Mouse (Mus musculus) bone marrow macrophage, adult 2 months (primary cell): ENCODE data around the gene Gphn.

Experiments used
- CTCF ChIP-seq: IDR thresholded peaks from 2 replicates; pipeline ENCODE4 v1.5.1; 2012; ENCODE audit warnings: low read depth, mild to moderate bottlenecking, low read length, moderate library complexity
- POLR2A ChIP-seq: IDR thresholded peaks from 2 replicates; pipeline ENCODE4 v1.6.1; 2012; ENCODE audit warnings: mild to moderate bottlenecking, low read depth, low read length, borderline replicate concordance

DNA sequence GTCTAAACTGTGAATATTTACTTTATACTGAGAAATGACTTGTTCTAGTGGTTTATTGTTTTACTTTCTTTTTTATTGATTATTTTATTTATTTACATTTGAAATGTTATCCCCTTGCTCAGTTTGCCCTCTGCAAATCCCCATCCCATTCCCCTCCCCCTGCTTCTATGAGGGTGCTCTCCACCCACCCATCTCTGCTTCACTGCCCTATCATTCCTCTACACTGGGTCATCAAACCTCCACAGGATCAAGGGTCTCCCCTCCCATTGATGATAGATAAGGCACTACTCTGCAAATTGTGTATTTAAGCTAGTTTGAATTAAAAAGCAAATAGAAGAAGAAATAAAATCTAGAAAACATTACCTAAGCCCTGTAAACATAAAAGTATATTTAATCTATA lies 163.1 kb downstream of the Gphn start:
- TF ChIP-seq POLR2A: no peak
- TF ChIP-seq CTCF: no peak
